Mouse (Mus musculus): Measurements from ENCODE around the gene Krtap10-4. TPM values are rescaled to one million over a fixed set of nuclear protein-coding genes. Genes with fewer than 3 reads are reported as not detected.
A peak's percentile ranks its signal among the peaks of the same experiment; 100 is the strongest.
"Not testable (repeated sequence)": the region's sequence is repeated elsewhere in the genome, so short reads cannot be mapped to it uniquely, and the experiment has no call there.

The Krtap10-4 gene
- polyA plus RNA-seq, 1 experiment from 2014 or later, result not detected

DNA sequence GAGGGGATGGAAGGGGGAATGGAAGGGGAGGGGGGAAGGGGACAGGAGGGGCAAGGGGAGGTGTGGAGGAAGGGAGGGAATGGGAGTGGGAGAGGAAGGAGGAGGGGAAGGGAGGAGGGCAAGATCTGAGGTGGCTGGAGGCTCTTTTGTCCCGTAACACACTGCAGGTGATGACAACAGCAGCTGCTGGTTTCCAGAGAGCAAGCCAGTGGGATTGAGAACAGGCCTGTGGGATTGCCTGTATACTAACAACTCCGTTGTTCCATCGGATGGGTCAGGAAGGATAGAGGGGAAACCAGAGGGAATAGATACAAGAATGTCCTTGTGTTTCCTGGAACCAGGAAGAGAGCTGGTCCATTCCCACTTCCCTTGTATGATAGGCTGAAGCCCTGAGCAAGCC lies 29.2 kb downstream of the Krtap10-4 start:
- peak; percentile 6 for DNase-seq (ENCODE audit: low spot score)
- H3K27ac ChIP-seq (ENCODE audit: low read length), result no peak overlapping the region
- H3K36me3 ChIP-seq (ENCODE audit: insufficient read depth, low read length), result no peaks in the 10 kb centered on the region
- no peak overlapping the region for H3K4me2 ChIP-seq (replicated peaks; ENCODE audit: low read depth, low read length)
- no peaks in the 10 kb centered on the region for H3K9me3 ChIP-seq (ENCODE audit: low read length)
- WGBS, result 6% methylated on average over 3 of the region's 3 CpGs
- ATAC-seq, result no peak
- no peaks in the 10 kb centered on the region; the same call in 1 of the 2 replicates for H3K4me1 ChIP-seq (ENCODE audit: insufficient read depth, low read depth, low read length)
- TF ChIP-seq EP300 (IDR thresholded peaks at IDR 0.05) (no peak), CTCF (IDR thresholded peaks at IDR 0.05) (no peak)
- no peaks in the 10 kb centered on the region for H3K27me3 ChIP-seq (replicated peaks; ENCODE audit: insufficient read depth, low read length)
- no peak overlapping the region for H3K9ac ChIP-seq (replicated peaks; ENCODE audit: low read depth)
- H3K4me3 ChIP-seq (ENCODE audit: low read depth, low read length), result no peak overlapping the region

DNA sequence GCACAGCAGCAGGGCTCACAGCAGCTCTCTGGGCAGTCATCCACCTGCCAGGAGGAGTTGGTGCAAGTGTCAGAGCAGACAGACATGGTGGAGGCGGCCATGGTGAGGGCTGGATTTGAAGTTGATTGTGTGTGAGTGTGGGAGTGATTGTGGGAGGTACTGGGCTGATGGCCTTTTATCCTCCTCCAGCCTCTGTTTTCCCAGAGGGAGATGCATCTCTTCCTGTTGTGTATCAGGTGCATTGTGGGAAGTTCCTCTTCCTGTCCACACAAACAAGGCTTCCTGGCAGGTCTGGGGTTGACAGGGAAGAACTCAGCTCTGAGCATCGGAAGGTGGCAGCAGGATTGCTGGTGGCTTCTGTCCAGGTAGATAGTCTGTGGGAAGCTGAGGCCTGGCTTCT lies 31.9 kb downstream of the Krtap10-4 start, which contains the start of gene Gm9639:
TSS of gene Gm9639 (minus strand) at position 101 of the 400 bp plus-strand sequence.
- Histone ChIP-seq H3K27me3 (replicated peaks; ENCODE audit: insufficient read depth, low read length) (no peaks in the 10 kb centered on the region), H3K27ac (ENCODE audit: low read length) (no peak within 1 kb of the TSS), H3K36me3 (ENCODE audit: insufficient read depth, low read length) (no peaks in the 10 kb centered on the region), H3K4me3 (ENCODE audit: low read depth, low read length) (no peak within 1 kb of the TSS), H3K4me1 (ENCODE audit: insufficient read depth, low read depth, low read length) (no peaks in the 10 kb centered on the region; the same call in 1 of the 2 replicates), H3K4me2 (replicated peaks; ENCODE audit: low read depth, low read length) (no peak within 1 kb of the TSS), H3K9ac (replicated peaks; ENCODE audit: low read depth) (no peak within 1 kb of the TSS), H3K9me3 (ENCODE audit: low read length) (no peaks in the 10 kb centered on the region)
- DNase-seq (ENCODE audit: low spot score) (no peak), ATAC-seq (no peak)
- 45% methylated on average over 2 of the region's 2 CpGs for WGBS
- TF ChIP-seq EP300 (IDR thresholded peaks at IDR 0.05), result no peak

DNA sequence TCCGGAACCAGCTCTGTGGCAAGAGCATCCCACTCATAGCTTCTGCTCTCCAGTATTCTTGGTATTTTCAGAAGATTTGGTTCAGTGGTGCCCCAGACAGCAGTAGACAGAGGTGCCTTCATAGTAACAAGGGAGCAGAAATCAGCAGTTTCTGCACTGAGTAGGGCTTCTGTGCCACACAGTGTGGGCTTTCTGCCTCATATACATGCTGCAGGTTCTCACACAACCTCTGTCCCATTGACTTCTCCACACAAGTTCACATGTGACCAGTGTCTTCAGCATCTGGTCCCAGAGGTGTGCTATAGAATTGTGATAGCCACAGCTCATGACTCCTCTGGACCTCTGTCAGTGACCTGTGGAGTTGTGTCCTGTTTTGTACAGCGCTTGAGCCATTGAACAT lies 38.3 kb downstream of the Krtap10-4 start:
- Histone ChIP-seq H3K27ac (ENCODE audit: low read length) (no peak overlapping the region), H3K4me1 (ENCODE audit: insufficient read depth, low read depth, low read length) (no peaks in the 10 kb centered on the region), H3K9ac (replicated peaks; ENCODE audit: low read depth) (no peak overlapping the region), H3K36me3 (ENCODE audit: insufficient read depth, low read length) (no peaks in the 10 kb centered on the region), H3K4me2 (replicated peaks; ENCODE audit: low read depth, low read length) (no peak overlapping the region), H3K9me3 (ENCODE audit: low read length) (no peaks in the 10 kb centered on the region), H3K4me3 (ENCODE audit: low read depth, low read length) (no peak overlapping the region), H3K27me3 (replicated peaks; ENCODE audit: insufficient read depth, low read length) (no peaks in the 10 kb centered on the region)
- no peak for ATAC-seq
- 75% methylated on average over 2 of the region's 2 CpGs for WGBS
- TF ChIP-seq EP300 (IDR thresholded peaks at IDR 0.05), result no peak
- no peak for TF ChIP-seq CTCF (IDR thresholded peaks at IDR 0.05)
- DNase-seq (ENCODE audit: low spot score), result no peak

DNA sequence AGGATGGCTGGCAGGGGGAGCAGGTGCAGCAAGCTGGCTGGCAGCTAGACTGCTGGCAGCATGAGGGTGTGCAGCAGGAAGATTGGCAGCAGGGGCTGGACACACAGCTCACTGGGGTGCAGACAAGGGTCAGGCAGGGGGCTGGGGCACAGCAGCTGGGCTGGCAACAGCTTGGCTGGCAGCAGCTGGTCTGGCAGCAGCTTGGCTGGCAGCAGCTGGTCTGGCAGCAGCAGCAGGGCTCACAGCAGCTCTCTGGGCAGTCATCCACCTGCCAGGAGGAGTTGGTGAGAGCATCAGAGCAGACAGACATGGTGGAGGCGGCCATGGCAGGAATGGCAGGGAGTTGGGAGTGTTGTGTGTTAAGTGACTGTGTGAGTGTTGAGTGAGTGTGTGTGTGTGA lies 39.0 kb downstream of the Krtap10-4 start, which contains the start of gene Gm7137:
TSS of gene Gm7137 (minus strand) at position 325 of the 400 bp plus-strand sequence.
- WGBS, result 80% methylated on average over 1 of the region's 1 CpGs
- not testable (repeated sequence) for H3K27ac ChIP-seq (ENCODE audit: low read length); DNase-seq (ENCODE audit: low spot score); H3K27me3 ChIP-seq (replicated peaks; ENCODE audit: insufficient read depth, low read length); H3K9ac ChIP-seq (replicated peaks; ENCODE audit: low read depth); H3K4me3 ChIP-seq (ENCODE audit: low read depth, low read length); H3K9me3 ChIP-seq (ENCODE audit: low read length); H3K4me1 ChIP-seq (ENCODE audit: insufficient read depth, low read depth, low read length); H3K4me2 ChIP-seq (replicated peaks; ENCODE audit: low read depth, low read length); ATAC-seq; H3K36me3 ChIP-seq (ENCODE audit: insufficient read depth, low read length)

DNA sequence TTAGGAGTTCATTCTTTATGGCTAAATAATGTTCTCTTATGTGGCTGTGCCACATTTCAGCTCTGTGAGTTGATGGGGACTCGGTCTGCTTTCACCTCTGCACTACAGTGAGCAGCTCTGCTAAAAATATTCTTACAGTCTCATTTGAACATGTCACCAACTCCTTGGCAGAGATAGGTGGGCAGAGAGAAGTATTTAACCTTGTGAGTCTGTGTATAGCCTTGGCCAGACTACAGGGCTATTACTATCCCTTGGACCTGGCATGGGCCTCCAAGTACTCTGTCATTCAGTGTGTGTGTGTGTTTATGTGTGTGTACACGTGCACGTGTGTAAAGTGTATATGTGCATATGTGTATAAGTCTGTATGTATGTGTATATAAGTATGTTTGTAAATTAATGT lies 43.5 kb downstream of the Krtap10-4 start:
- not testable (repeated sequence) for ATAC-seq
- 69% methylated on average over 1 of the region's 3 CpGs for WGBS

DNA sequence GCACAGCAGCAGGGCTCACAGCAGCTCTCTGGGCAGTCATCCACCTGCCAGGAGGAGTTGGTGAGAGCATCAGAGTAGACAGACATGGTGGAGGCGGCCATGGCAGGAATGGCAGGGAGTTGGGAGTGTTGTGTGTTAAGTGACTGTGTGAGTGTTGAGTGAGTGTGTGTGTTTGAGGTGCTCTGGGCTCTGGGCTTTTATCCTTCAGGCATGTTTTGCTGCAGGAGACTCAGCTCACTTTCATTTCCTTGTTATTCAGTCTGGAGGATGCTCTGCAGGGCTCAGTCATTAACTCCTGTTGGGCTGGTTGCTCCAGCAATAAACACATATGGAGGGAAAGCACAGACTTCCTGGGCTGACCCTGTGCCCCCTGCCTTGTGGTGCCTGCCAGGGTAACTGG lies 44.5 kb downstream of the Krtap10-4 start, which contains the start of gene Gm3250:
TSS of gene Gm3250 (minus strand) at position 101 of the 400 bp plus-strand sequence.
- 40% methylated on average over 1 of the region's 1 CpGs for WGBS
- not testable (repeated sequence) for H3K4me3 ChIP-seq (ENCODE audit: low read depth, low read length); DNase-seq (ENCODE audit: low spot score); H3K36me3 ChIP-seq (ENCODE audit: insufficient read depth, low read length); H3K27ac ChIP-seq (ENCODE audit: low read length); H3K4me1 ChIP-seq (ENCODE audit: insufficient read depth, low read depth, low read length); H3K9me3 ChIP-seq (ENCODE audit: low read length); H3K4me2 ChIP-seq (replicated peaks; ENCODE audit: low read depth, low read length); H3K27me3 ChIP-seq (replicated peaks; ENCODE audit: insufficient read depth, low read length); ATAC-seq; H3K9ac ChIP-seq (replicated peaks; ENCODE audit: low read depth)

More for the DNA sequence above, 43.5 kb downstream of the Krtap10-4 start:
- not testable (repeated sequence) for H3K9ac ChIP-seq (replicated peaks; ENCODE audit: low read depth); H3K4me3 ChIP-seq (ENCODE audit: low read depth, low read length); H3K27ac ChIP-seq (ENCODE audit: low read length); DNase-seq (ENCODE audit: low spot score); H3K4me1 ChIP-seq (ENCODE audit: insufficient read depth, low read depth, low read length); H3K4me2 ChIP-seq (replicated peaks; ENCODE audit: low read depth, low read length); H3K36me3 ChIP-seq (ENCODE audit: insufficient read depth, low read length); H3K9me3 ChIP-seq (ENCODE audit: low read length); H3K27me3 ChIP-seq (replicated peaks; ENCODE audit: insufficient read depth, low read length)

DNA sequence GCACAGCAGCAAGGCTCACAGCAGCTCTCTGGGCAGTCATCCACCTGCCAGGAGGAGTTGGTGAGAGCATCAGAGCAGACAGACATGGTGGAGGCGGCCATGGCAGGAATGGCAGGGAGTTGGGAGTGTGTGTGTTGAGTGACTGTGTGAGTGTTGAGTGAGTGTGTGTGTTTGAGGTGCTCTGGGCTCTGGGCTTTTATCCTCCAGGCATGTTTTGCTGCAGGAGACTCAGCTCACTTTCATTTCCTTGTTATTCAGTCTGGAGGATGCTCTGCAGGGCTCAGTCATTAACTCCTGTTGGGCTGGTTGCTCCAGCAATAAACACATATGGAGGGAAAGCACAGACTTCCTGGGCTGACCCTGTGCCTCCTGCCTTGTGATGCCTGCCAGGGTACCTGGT lies 50.1 kb downstream of the Krtap10-4 start, which contains the start of gene Gm7138:
TSS of gene Gm7138 (minus strand) at position 101 of the 400 bp plus-strand sequence.
- not testable (repeated sequence) for H3K4me3 ChIP-seq (ENCODE audit: low read depth, low read length); H3K36me3 ChIP-seq (ENCODE audit: insufficient read depth, low read length); DNase-seq (ENCODE audit: low spot score); H3K27ac ChIP-seq (ENCODE audit: low read length); H3K4me1 ChIP-seq (ENCODE audit: insufficient read depth, low read depth, low read length); ATAC-seq; H3K4me2 ChIP-seq (replicated peaks; ENCODE audit: low read depth, low read length); H3K9me3 ChIP-seq (ENCODE audit: low read length); H3K9ac ChIP-seq (replicated peaks; ENCODE audit: low read depth); H3K27me3 ChIP-seq (replicated peaks; ENCODE audit: insufficient read depth, low read length)
- 50% methylated on average over 1 of the region's 1 CpGs for WGBS

Other genes with a start within 250 kb of the Krtap10-4 start
- 189 and 207 TPM in 2 replicates for gene Pttg1ip, start 245.4 kb downstream of the Krtap10-4 start, polyA plus RNA-seq (2015; fragmentation: Nextera tagmentation; extraction: Ambion mirVana)
- 185 and 209 TPM in 2 replicates for gene Sumo3, start 221.0 kb downstream of the Krtap10-4 start, polyA plus RNA-seq (2015; fragmentation: Nextera tagmentation; extraction: Ambion mirVana)
- gene Gm49325, start 220.9 kb downstream of the Krtap10-4 start, polyA plus RNA-seq (2015; fragmentation: Nextera tagmentation; extraction: Ambion mirVana), result 4.9 and 6.4 TPM in 2 replicates
- 59.8 and 65.6 TPM in 2 replicates for gene Ube2g2, start 204.8 kb downstream of the Krtap10-4 start, polyA plus RNA-seq (2015; fragmentation: Nextera tagmentation; extraction: Ambion mirVana)
- gene Tspear, start 140.5 kb downstream of the Krtap10-4 start, polyA plus RNA-seq (2015; fragmentation: Nextera tagmentation; extraction: Ambion mirVana), result 0.12 and 0.13 TPM in 2 replicates
- not detected in 2 replicates for gene Gm19402, start 136.3 kb downstream of the Krtap10-4 start, polyA plus RNA-seq (2015; fragmentation: Nextera tagmentation; extraction: Ambion mirVana)
- not detected in 2 replicates for gene Gm9508, start 129.9 kb downstream of the Krtap10-4 start, polyA plus RNA-seq (2015; fragmentation: Nextera tagmentation; extraction: Ambion mirVana)
- not detected in 2 replicates for gene Gm10272, start 120.5 kb downstream of the Krtap10-4 start, polyA plus RNA-seq (2015; fragmentation: Nextera tagmentation; extraction: Ambion mirVana)
- gene Gm10024, start 115.6 kb downstream of the Krtap10-4 start, polyA plus RNA-seq (2015; fragmentation: Nextera tagmentation; extraction: Ambion mirVana), result not detected in 2 replicates
- not detected in 2 replicates for gene Gm10142, start 111.3 kb downstream of the Krtap10-4 start, polyA plus RNA-seq (2015; fragmentation: Nextera tagmentation; extraction: Ambion mirVana)
- not detected in 2 replicates for gene Krtap12-1, start 106.5 kb downstream of the Krtap10-4 start, polyA plus RNA-seq (2015; fragmentation: Nextera tagmentation; extraction: Ambion mirVana)
- gene Gm10100, start 100.6 kb downstream of the Krtap10-4 start, polyA plus RNA-seq (2015; fragmentation: Nextera tagmentation; extraction: Ambion mirVana), result not detected in 2 replicates
- not detected in 2 replicates for gene Gm18596, start 84.5 kb downstream of the Krtap10-4 start, polyA plus RNA-seq (2015; fragmentation: Nextera tagmentation; extraction: Ambion mirVana)
- gene Gm9736, start 75.7 kb downstream of the Krtap10-4 start, polyA plus RNA-seq (2015; fragmentation: Nextera tagmentation; extraction: Ambion mirVana), result not detected in 2 replicates
- gene Gm3233, start 67.4 kb downstream of the Krtap10-4 start, polyA plus RNA-seq (2015; fragmentation: Nextera tagmentation; extraction: Ambion mirVana), result not detected in 2 replicates
- not detected in 2 replicates for gene Gm3238, start 55.8 kb downstream of the Krtap10-4 start, polyA plus RNA-seq (2015; fragmentation: Nextera tagmentation; extraction: Ambion mirVana)
- gene Gm7138, start 50.2 kb downstream of the Krtap10-4 start, polyA plus RNA-seq (2015; fragmentation: Nextera tagmentation; extraction: Ambion mirVana), result not detected in 2 replicates
- gene Gm3250, start 44.6 kb downstream of the Krtap10-4 start, polyA plus RNA-seq (2015; fragmentation: Nextera tagmentation; extraction: Ambion mirVana), result not detected in 2 replicates
- not detected in 2 replicates for gene Gm7137, start 38.9 kb downstream of the Krtap10-4 start, polyA plus RNA-seq (2015; fragmentation: Nextera tagmentation; extraction: Ambion mirVana)
- not detected in 2 replicates for gene Gm9639, start 32.0 kb downstream of the Krtap10-4 start, polyA plus RNA-seq (2015; fragmentation: Nextera tagmentation; extraction: Ambion mirVana)
- not detected in 2 replicates for gene Gm19668, start 28.0 kb downstream of the Krtap10-4 start, polyA plus RNA-seq (2015; fragmentation: Nextera tagmentation; extraction: Ambion mirVana)
- not detected in 2 replicates for gene Gm9507, start 15.3 kb downstream of the Krtap10-4 start, polyA plus RNA-seq (2015; fragmentation: Nextera tagmentation; extraction: Ambion mirVana)
- not detected in 2 replicates for gene Gm2696, start 12.4 kb downstream of the Krtap10-4 start, polyA plus RNA-seq (2015; fragmentation: Nextera tagmentation; extraction: Ambion mirVana)
- not detected in 2 replicates for gene Krtap10-10, start 8.9 kb upstream of the Krtap10-4 start, polyA plus RNA-seq (2015; fragmentation: Nextera tagmentation; extraction: Ambion mirVana)
- not detected in 2 replicates for gene Gm36176, start 19.7 kb upstream of the Krtap10-4 start, polyA plus RNA-seq (2015; fragmentation: Nextera tagmentation; extraction: Ambion mirVana)
- not detected in 2 replicates for gene Gm10318, start 25.8 kb upstream of the Krtap10-4 start, polyA plus RNA-seq (2015; fragmentation: Nextera tagmentation; extraction: Ambion mirVana)
- not detected in 2 replicates for gene Gm3285, start 34.9 kb upstream of the Krtap10-4 start, polyA plus RNA-seq (2015; fragmentation: Nextera tagmentation; extraction: Ambion mirVana)
- gene Lrrc3, start 75.4 kb upstream of the Krtap10-4 start, polyA plus RNA-seq (2015; fragmentation: Nextera tagmentation; extraction: Ambion mirVana), result 1.2 and 1.6 TPM in 2 replicates
- 0.52 and 0.74 TPM in 2 replicates for gene Trpm2, start 143.5 kb upstream of the Krtap10-4 start, polyA plus RNA-seq (2015; fragmentation: Nextera tagmentation; extraction: Ambion mirVana)
- gene 1810043G02Rik, start 151.4 kb upstream of the Krtap10-4 start, polyA plus RNA-seq (2015; fragmentation: Nextera tagmentation; extraction: Ambion mirVana), result 15.1 and 16.8 TPM in 2 replicates
- gene Pfkl, start 183.0 kb upstream of the Krtap10-4 start, polyA plus RNA-seq (2015; fragmentation: Nextera tagmentation; extraction: Ambion mirVana), result 35.6 and 40.0 TPM in 2 replicates
- 0.36 TPM in 1 of 2 replicates, not detected in the other for gene Dnmt3l, start 214.9 kb upstream of the Krtap10-4 start, polyA plus RNA-seq (2015; fragmentation: Nextera tagmentation; extraction: Ambion mirVana)
- gene Aire, start 216.5 kb upstream of the Krtap10-4 start, polyA plus RNA-seq (2015; fragmentation: Nextera tagmentation; extraction: Ambion mirVana), result not detected in 2 replicates
- gene Icosl, start 242.2 kb upstream of the Krtap10-4 start, polyA plus RNA-seq (2015; fragmentation: Nextera tagmentation; extraction: Ambion mirVana), result 5.4 and 5.8 TPM in 2 replicates

All from lung, postnatal 0 days (tissue).